Mouse (Mus musculus) ovary, postnatal 36 days (tissue): Measurements from ENCODE around the gene Tmem121b.

Experiments
- DNase-seq: peaks from one replicate; pipeline ENCODE4 v3.0.0; 2022; ENCODE audit warnings: low spot score, mixed read lengths

The Tmem121b gene

GRCm38 (mm10) chr6:120492499-120493373, 871 bp downstream of the Tmem121b start:
- DNase-seq, result peak; percentile 44

GRCm38 (mm10) chr6:120491862-120492498, 1.6 kb downstream of the Tmem121b start:
- no peak for DNase-seq

GRCm38 (mm10) chr6:120491064-120491463, 2.5 kb downstream of the Tmem121b start:
- DNase-seq, result no peak

DNA sequence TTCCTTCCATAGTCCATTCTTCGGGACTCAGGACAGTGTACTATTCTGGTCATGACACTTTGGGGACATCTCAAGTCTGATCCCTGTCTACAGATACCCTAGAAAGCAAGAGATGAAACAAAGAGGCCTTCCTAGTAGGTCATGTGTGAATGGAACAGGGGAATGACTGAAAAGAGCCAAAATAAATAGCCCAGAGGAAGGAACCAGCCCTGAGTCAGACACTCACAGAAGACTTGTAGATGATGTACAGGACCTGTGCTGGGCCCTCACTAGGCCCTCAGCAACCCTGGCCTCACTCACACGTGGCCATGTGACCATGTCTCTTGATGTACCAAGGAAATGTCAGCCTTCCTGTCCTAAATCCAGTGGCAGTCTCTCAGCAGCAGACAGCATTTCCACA, 4.1 kb downstream of the Tmem121b start:
- DNase-seq, result no peak

GRCm38 (mm10) chr6:120488647-120489046, 5.0 kb downstream of the Tmem121b start:
- DNase-seq, result no peak

GRCm38 (mm10) chr6:120486051-120486510, 7.5 kb downstream of the Tmem121b start:
- DNase-seq, result no peak

- DNase-seq, result no peak
Observed at GRCm38 (mm10) chr6:120485038-120485437, 8.6 kb downstream of the Tmem121b start.

- DNase-seq, result peak; percentile 32
Observed at GRCm38 (mm10) chr6:120483211-120483626, 10.4 kb downstream of the Tmem121b start.

- DNase-seq, result no peak
Observed at GRCm38 (mm10) chr6:120482756-120483155, 10.9 kb downstream of the Tmem121b start.

DNA sequence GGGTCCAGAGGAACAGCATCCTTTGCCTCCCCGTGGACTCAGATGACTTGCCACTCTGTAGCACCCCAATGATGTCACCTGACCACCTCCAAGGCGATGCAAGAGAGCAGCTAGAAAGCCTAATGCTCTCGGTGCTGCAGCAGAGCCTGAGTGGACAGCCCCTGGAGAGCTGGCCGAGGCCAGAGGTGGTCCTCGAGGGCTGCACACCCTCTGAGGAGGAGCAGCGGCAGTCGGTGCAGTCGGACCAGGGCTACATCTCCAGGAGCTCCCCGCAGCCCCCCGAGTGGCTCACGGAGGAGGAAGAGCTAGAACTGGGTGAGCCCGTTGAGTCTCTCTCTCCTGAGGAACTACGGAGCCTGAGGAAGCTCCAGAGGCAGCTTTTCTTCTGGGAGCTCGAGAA, 11.6 kb downstream of the Tmem121b start:
- DNase-seq, result no peak

- DNase-seq, result no peak
Observed at GRCm38 (mm10) chr6:120481538-120481937, 12.1 kb downstream of the Tmem121b start.

- no peak for DNase-seq
Observed at GRCm38 (mm10) chr6:120480361-120480760, 13.2 kb downstream of the Tmem121b start.

DNA sequence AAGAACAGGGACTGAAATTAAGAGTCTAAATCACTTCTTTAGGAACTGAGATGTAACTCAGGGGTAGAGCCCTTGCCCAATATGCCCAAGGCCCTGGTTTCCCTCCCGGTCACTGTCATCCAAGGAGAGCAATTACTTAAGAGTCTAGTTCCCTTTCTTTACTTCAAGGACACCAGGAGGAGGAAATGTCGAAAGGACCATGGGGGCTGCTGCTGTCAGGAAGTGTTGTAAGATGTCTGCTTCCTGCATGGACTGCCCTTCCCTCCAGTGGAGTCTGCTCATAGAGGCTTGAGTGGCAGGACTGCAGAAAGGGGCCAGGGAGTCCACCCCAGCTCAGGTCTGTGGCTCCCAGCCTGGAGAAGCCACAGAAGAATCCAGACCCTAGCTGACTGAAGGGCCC, 14.3 kb downstream of the Tmem121b start:
- no peak for DNase-seq

GRCm38 (mm10) chr6:120475288-120475687, 18.3 kb downstream of the Tmem121b start:
- no peak for DNase-seq

DNA sequence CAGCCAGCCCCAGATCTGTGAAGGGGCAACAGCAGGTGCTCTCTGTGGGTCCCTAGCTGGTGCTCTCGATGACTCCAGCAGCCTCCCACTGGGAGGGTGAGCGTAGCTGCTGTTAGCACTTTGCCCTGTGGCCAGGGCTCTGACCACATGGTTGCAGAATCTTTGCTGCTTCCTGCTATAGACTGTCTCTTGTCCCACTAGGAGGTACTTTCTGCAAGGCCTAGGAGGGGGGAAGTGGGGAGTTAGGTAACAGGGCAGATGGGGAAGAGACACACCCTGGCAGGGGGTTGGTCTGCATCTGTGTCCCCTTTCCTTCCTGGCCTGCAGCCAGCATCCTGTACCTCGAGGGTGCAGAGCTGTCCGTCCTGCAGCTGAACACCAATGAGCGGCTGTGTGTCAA, 20.2 kb downstream of the Tmem121b start:
- no peak for DNase-seq

DNA sequence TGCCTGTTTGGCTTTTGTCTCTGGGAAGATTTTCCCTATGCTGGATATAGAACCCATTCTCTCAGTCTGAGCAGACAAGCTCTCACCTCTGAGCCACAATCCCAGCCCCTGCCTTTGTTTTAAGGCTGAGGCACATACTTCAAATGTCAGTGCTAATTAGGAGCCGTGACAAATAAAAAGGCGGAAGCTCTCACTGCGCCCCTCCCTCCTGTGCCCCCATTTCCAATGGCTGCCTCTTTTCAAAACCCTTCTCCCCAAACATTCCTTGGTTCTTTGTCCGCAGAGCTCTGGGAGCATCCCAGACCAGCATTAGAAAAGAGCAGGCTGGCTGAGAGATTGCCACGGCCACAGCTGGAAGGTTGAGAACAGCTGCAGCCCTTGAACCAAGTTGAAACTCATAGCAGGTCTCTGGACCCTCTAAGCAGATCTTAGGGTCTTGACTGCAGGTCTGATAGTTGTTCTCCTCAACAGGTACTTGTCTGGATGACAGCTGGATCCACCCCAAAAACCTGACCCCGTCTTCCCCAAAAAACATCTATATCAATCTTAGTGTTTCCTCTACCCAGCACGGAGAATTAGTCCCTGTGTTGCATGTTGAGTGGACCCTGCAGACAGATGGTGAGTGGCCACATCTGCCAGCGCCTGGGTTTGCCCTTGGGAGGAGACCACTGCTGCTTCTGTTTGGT, 21.0 kb downstream of the Tmem121b start:
- no peak for DNase-seq

DNA sequence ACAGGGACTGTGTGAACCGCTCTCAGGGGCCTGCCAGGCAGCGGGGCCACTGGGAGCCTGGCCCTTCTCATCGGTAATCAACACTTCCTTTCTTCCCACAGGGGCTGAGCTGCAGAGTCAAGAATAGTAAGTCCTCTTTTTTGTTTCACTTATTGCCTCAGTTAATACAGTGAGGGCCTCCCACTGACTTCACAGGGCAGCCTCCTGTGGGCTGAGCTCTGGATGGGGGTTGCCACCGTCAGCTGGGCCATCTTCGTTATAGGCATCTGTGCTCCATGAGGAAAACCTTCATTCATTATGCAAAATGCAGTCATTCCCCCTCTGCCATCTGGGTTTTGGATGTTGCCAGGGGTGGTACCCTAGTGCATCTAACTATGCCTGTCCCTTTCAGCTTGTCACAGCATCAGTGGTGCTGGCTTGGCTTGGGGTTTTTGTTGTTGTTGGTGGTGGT, 21.6 kb downstream of the Tmem121b start:
- no peak for DNase-seq

- no peak for DNase-seq
Observed at GRCm38 (mm10) chr6:120470666-120471065, 22.9 kb downstream of the Tmem121b start.

DNA sequence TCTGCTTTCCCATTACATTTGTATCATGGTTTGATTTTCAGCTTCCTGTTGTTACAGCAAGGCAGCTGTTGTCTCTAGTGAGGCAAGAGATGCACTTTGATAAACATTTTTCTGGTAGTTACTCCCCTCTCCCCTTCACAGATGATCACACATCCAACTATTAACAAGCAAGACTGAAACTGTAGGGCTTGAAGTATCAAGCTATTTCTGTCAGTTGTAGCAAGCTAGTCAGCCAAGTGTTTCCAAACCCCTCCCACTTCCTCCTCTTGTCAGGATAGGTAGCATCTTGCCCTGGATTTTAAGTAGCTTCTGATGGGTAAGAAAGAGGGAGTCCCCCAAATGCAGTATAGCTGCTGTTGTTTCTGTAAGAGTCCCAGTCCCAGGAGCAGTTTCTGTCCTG, 23.8 kb downstream of the Tmem121b start:
- DNase-seq, result no peak

GRCm38 (mm10) chr6:120469268-120469667, 24.3 kb downstream of the Tmem121b start:
- DNase-seq, result no peak

DNA sequence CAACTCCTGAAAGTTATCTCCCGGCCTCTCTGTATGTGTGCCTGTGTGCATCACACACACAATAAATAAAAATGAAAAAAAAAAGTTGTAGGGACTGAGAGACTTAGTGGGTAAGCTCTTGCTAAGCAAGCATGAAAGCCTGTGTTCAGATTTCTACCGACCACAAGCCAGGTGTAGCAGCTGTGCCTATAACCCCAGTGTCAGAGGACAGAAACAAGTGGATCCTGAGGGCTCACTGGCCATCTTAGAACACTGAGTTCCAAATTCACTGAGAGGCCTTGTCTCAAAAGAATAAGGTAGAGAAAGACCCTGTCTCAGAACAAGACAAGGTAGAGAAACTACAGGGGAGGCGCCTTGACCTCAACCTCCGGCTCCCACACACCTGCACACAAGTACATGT, 25.3 kb downstream of the Tmem121b start:
- no peak for DNase-seq

DNA sequence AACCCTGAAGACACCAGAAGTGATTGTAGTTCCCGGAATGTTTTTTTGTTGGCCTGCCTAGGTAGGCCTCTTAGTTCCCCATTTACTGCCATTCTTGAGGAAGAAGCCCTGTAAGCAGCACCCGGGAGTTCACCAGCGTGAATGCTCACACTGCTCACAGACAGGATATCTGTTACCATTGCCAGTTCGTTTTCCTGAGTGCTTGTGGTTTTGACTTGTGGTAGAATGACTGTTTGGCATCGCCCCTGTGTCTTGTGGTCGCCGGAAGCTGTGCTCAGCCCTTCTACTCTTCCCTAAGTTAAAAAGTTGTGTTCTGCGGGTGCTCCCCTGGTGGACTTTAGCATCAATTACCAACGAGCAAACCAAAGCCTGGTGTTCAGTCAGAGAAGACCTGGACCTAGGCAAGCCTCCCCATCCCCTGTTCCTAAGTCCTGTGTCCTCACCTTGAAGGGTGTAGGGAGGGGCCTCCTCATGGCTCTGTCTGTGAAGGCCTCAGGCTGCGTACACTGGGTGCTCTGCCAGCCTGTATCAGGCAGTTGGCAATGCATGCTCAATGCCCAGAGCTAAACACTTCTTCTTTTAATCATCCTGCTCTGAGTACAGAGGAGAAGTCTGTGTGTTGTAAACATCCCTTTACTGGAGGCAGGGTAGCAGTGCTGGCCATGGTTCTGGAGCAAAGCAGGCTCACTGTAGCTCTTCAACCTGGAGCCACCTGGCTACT, 26.8 kb downstream of the Tmem121b start:
- no peak for DNase-seq
